Mouse (Mus musculus) megakaryocyte, embryonic 14.5 days (primary cell): ENCODE measurements at regions not wholly inside any gene's neighbourhood (a gene's known extent, or its start where the extent isn't known, plus 50 kb on each side); places are given as distances from the start of the nearest gene placed in this dataset.

ENCODE experiments used
- FLI1 ChIP-seq: IDR thresholded peaks from 2 replicates; pipeline ENCODE4 v1.6.1; 2012; ENCODE audit warnings: low read length, inconsistent platforms, mixed read lengths
- GATA1 ChIP-seq: IDR thresholded peaks from 3 replicates; pipeline ENCODE4 v1.6.1; 2012; ENCODE audit warnings: mixed read lengths, low read length, inconsistent platforms, borderline replicate concordance

- TF ChIP-seq GATA1 = no peak
- TF ChIP-seq FLI1 = no peak
Measured at GRCm38 (mm10) chr8:114001674-114002073, 131.7 kb upstream of the Nudt7 start.
